Mouse (Mus musculus): ENCODE data around the gene Fpgs. TPM values are rescaled to one million over a fixed set of nuclear protein-coding genes. Genes with fewer than 3 reads are reported as not detected.

The Fpgs gene
- polyA plus RNA-seq, 2 experiments: 30.7 to 75.7 TPM

GRCm38 (mm10) chr2:32644799-32645475, 59.0 kb downstream of the Fpgs start:
- Histone ChIP-seq H3K4me2 (replicated peaks; ENCODE audit: low read depth, low read length, severe bottlenecking) (no peak overlapping the region), H3K9ac (ENCODE audit: low read depth, low read length, severe bottlenecking) (no peak overlapping the region), H3K9me3 (ENCODE audit: control insufficient read depth, low read length) (no peaks in the 10 kb centered on the region), H3K4me3 (replicated peaks; ENCODE audit: low read length) (no peak overlapping the region), H3K27ac (replicated peaks; ENCODE audit: low read depth, low read length) (no peak overlapping the region), H3K27me3 (ENCODE audit: control insufficient read depth, insufficient read depth, low read length) (no peaks in the 10 kb centered on the region), H3K4me1 (ENCODE audit: control insufficient read depth, insufficient read depth, low read length) (peaks cover 8% of the 10 kb centered on the region; the same call in 1 of the 2 replicates), H3K36me3 (ENCODE audit: control insufficient read depth, insufficient read depth, low read length) (no peaks in the 10 kb centered on the region)
- no peak for ATAC-seq (ENCODE audit: low FRiP score, low read depth)
- TF ChIP-seq POLR2A (IDR thresholded peaks at IDR 0.05; ENCODE audit: borderline replicate concordance, extremely low read depth, insufficient read depth, insufficient read length): no peak
- no peak for DNase-seq (ENCODE audit: low spot score)
- 90% methylated on average over 8 of the region's 8 CpGs for WGBS

GRCm38 (mm10) chr2:32644083-32644482, 59.9 kb downstream of the Fpgs start:
- Histone ChIP-seq H3K9me3 (ENCODE audit: control insufficient read depth, low read length) (no peaks in the 10 kb centered on the region), H3K36me3 (ENCODE audit: control insufficient read depth, insufficient read depth, low read length) (no peaks in the 10 kb centered on the region), H3K27ac (replicated peaks; ENCODE audit: low read depth, low read length) (peak overlapping the region; percentile 4; the same call in 1 of the 2 replicates), H3K27me3 (ENCODE audit: control insufficient read depth, insufficient read depth, low read length) (no peaks in the 10 kb centered on the region), H3K4me3 (replicated peaks; ENCODE audit: low read length) (no peak overlapping the region), H3K4me2 (replicated peaks; ENCODE audit: low read depth, low read length, severe bottlenecking) (no peak overlapping the region), H3K9ac (ENCODE audit: low read depth, low read length, severe bottlenecking) (no peak overlapping the region), H3K4me1 (ENCODE audit: control insufficient read depth, insufficient read depth, low read length) (peaks cover 8% of the 10 kb centered on the region; the same call in 1 of the 2 replicates)
- DNase-seq (ENCODE audit: low spot score) (no peak), ATAC-seq (ENCODE audit: low FRiP score, low read depth) (no peak)
- WGBS: 73% methylated on average over 9 of the region's 9 CpGs
- TF ChIP-seq POLR2A (IDR thresholded peaks at IDR 0.05; ENCODE audit: borderline replicate concordance, extremely low read depth, insufficient read depth, insufficient read length): no peak

GRCm38 (mm10) chr2:32642813-32643212, 61.1 kb downstream of the Fpgs start:
- H3K4me3 ChIP-seq (replicated peaks; ENCODE audit: low read length): no peak overlapping the region
- H3K4me2 ChIP-seq (replicated peaks; ENCODE audit: low read depth, low read length, severe bottlenecking): no peak overlapping the region
- ATAC-seq (ENCODE audit: low FRiP score, low read depth) (0 out of 2 replicates have a peak, but pooled peaks have one; percentile 23), DNase-seq (ENCODE audit: low spot score) (no peak)
- H3K36me3 ChIP-seq (ENCODE audit: control insufficient read depth, insufficient read depth, low read length): no peaks in the 10 kb centered on the region
- H3K4me1 ChIP-seq (ENCODE audit: control insufficient read depth, insufficient read depth, low read length): peaks cover 12% of the 10 kb centered on the region
- WGBS: 47% methylated on average over 7 of the region's 7 CpGs
- no peak overlapping the region; the same call in 1 of the 2 replicates for H3K9ac ChIP-seq (ENCODE audit: low read depth, low read length, severe bottlenecking)
- no peaks in the 10 kb centered on the region for H3K27me3 ChIP-seq (ENCODE audit: control insufficient read depth, insufficient read depth, low read length)
- H3K27ac ChIP-seq (replicated peaks; ENCODE audit: low read depth, low read length): 0 out of 2 replicates have a peak overlapping the region, but pooled peaks have one; percentile 1
- no peaks in the 10 kb centered on the region for H3K9me3 ChIP-seq (ENCODE audit: control insufficient read depth, low read length)
- TF ChIP-seq POLR2A (IDR thresholded peaks at IDR 0.05; ENCODE audit: borderline replicate concordance, extremely low read depth, insufficient read depth, insufficient read length): no peak

- Histone ChIP-seq H3K4me1 (ENCODE audit: control insufficient read depth, insufficient read depth, low read length) (peaks cover 15% of the 10 kb centered on the region), H3K36me3 (ENCODE audit: control insufficient read depth, insufficient read depth, low read length) (no peaks in the 10 kb centered on the region), H3K9me3 (ENCODE audit: control insufficient read depth, low read length) (no peaks in the 10 kb centered on the region), H3K9ac (ENCODE audit: low read depth, low read length, severe bottlenecking) (no peak overlapping the region), H3K27ac (replicated peaks; ENCODE audit: low read depth, low read length) (no peak overlapping the region), H3K4me2 (replicated peaks; ENCODE audit: low read depth, low read length, severe bottlenecking) (no peak overlapping the region), H3K4me3 (replicated peaks; ENCODE audit: low read length) (no peak overlapping the region), H3K27me3 (ENCODE audit: control insufficient read depth, insufficient read depth, low read length) (no peaks in the 10 kb centered on the region)
- DNase-seq (ENCODE audit: low spot score): no peak
- TF ChIP-seq POLR2A (IDR thresholded peaks at IDR 0.05; ENCODE audit: borderline replicate concordance, extremely low read depth, insufficient read depth, insufficient read length): no peak
- ATAC-seq (ENCODE audit: low FRiP score, low read depth): no peak
- WGBS: 82% methylated on average over 5 of the region's 5 CpGs
Observed at GRCm38 (mm10) chr2:32641810-32642209, 62.1 kb downstream of the Fpgs start.

- no peak for DNase-seq (ENCODE audit: low spot score)
- Histone ChIP-seq H3K27me3 (ENCODE audit: control insufficient read depth, insufficient read depth, low read length) (no peaks in the 10 kb centered on the region), H3K36me3 (ENCODE audit: control insufficient read depth, insufficient read depth, low read length) (no peaks in the 10 kb centered on the region), H3K9me3 (ENCODE audit: control insufficient read depth, low read length) (no peaks in the 10 kb centered on the region), H3K4me2 (replicated peaks; ENCODE audit: low read depth, low read length, severe bottlenecking) (no peak overlapping the region), H3K27ac (replicated peaks; ENCODE audit: low read depth, low read length) (no peak overlapping the region), H3K4me1 (ENCODE audit: control insufficient read depth, insufficient read depth, low read length) (peaks cover 15% of the 10 kb centered on the region), H3K4me3 (replicated peaks; ENCODE audit: low read length) (no peak overlapping the region), H3K9ac (ENCODE audit: low read depth, low read length, severe bottlenecking) (no peak overlapping the region)
- ATAC-seq (ENCODE audit: low FRiP score, low read depth): no peak
- WGBS: 64% methylated on average over 6 of the region's 6 CpGs
- no peak for TF ChIP-seq POLR2A (IDR thresholded peaks at IDR 0.05; ENCODE audit: borderline replicate concordance, extremely low read depth, insufficient read depth, insufficient read length)
Observed at GRCm38 (mm10) chr2:32640550-32641051, 63.3 kb downstream of the Fpgs start.
